Mouse (Mus musculus): ENCODE measurements around the gene Anp32b. TPM values are rescaled to one million over a fixed set of nuclear protein-coding genes. Genes with fewer than 3 reads are reported as not detected.
A peak's percentile ranks its signal among the peaks of the same experiment; 100 is the strongest.

Anp32b gene
- polyA plus RNA-seq, 1 experiment from 2014 or later: 97.1 TPM

GRCm38 (mm10) chr4:46456762-46457161 lies 6.1 kb downstream of the Anp32b start:
- Histone ChIP-seq H3K4me3 (ENCODE audit: low read depth, low read length) (no peak overlapping the region), H3K9me3 (ENCODE audit: control insufficient read depth, low read length) (no peaks in the 10 kb centered on the region), H3K9ac (ENCODE audit: low read length) (no peak overlapping the region), H3K4me1 (replicated peaks; ENCODE audit: control insufficient read depth, insufficient read depth) (peaks cover 5% of the 10 kb centered on the region), H3K36me3 (ENCODE audit: control insufficient read depth, insufficient read depth, low read length) (no peaks in the 10 kb centered on the region), H3K27ac (replicated peaks) (no peak overlapping the region), H3K27me3 (ENCODE audit: control insufficient read depth, insufficient read depth, low read length) (no peaks in the 10 kb centered on the region), H3K4me2 (replicated peaks; ENCODE audit: low read depth) (no peak overlapping the region)
- WGBS: 71% methylated on average over 4 of the region's 4 CpGs
- TF ChIP-seq CTCF (IDR thresholded peaks at IDR 0.05; ENCODE audit: low read depth) (no peak), EP300 (optimal IDR thresholded peaks at IDR 0.05) (no peak)
- DNase-seq (ENCODE audit: low spot score): no peak
- ATAC-seq (ENCODE audit: low FRiP score, low TSS enrichment): no peak

GRCm38 (mm10) chr4:46457186-46457585 lies 6.5 kb downstream of the Anp32b start:
- no peak for TF ChIP-seq EP300 (optimal IDR thresholded peaks at IDR 0.05)
- no peak for TF ChIP-seq CTCF (IDR thresholded peaks at IDR 0.05; ENCODE audit: low read depth)
- H3K36me3 ChIP-seq (ENCODE audit: control insufficient read depth, insufficient read depth, low read length): no peaks in the 10 kb centered on the region
- WGBS: 87% methylated on average over 3 of the region's 3 CpGs
- no peaks in the 10 kb centered on the region for H3K27me3 ChIP-seq (ENCODE audit: control insufficient read depth, insufficient read depth, low read length)
- no peak overlapping the region for H3K4me3 ChIP-seq (ENCODE audit: low read depth, low read length)
- H3K4me1 ChIP-seq (replicated peaks; ENCODE audit: control insufficient read depth, insufficient read depth): peaks cover 5% of the 10 kb centered on the region
- no peaks in the 10 kb centered on the region for H3K9me3 ChIP-seq (ENCODE audit: control insufficient read depth, low read length)
- ATAC-seq (ENCODE audit: low FRiP score, low TSS enrichment) (no peak), DNase-seq (ENCODE audit: low spot score) (no peak)
- no peak overlapping the region for H3K4me2 ChIP-seq (replicated peaks; ENCODE audit: low read depth)
- no peak overlapping the region for H3K27ac ChIP-seq (replicated peaks)
- H3K9ac ChIP-seq (ENCODE audit: low read length): no peak overlapping the region

GRCm38 (mm10) chr4:46458411-46458810 lies 7.7 kb downstream of the Anp32b start:
- H3K9ac ChIP-seq (ENCODE audit: low read length): no peak overlapping the region
- 87% methylated on average over 2 of the region's 2 CpGs for WGBS
- no peak for ATAC-seq (ENCODE audit: low FRiP score, low TSS enrichment)
- H3K4me3 ChIP-seq (ENCODE audit: low read depth, low read length): no peak overlapping the region
- no peak overlapping the region for H3K27ac ChIP-seq (replicated peaks)
- DNase-seq (ENCODE audit: low spot score): no peak
- peak; percentile 42 for TF ChIP-seq CTCF (IDR thresholded peaks at IDR 0.05; ENCODE audit: low read depth)
- TF ChIP-seq EP300 (optimal IDR thresholded peaks at IDR 0.05): no peak
- H3K27me3 ChIP-seq (ENCODE audit: control insufficient read depth, insufficient read depth, low read length): no peaks in the 10 kb centered on the region
- no peaks in the 10 kb centered on the region for H3K36me3 ChIP-seq (ENCODE audit: control insufficient read depth, insufficient read depth, low read length)
- H3K4me2 ChIP-seq (replicated peaks; ENCODE audit: low read depth): no peak overlapping the region
- H3K9me3 ChIP-seq (ENCODE audit: control insufficient read depth, low read length): no peaks in the 10 kb centered on the region
- no peaks in the 10 kb centered on the region for H3K4me1 ChIP-seq (replicated peaks; ENCODE audit: control insufficient read depth, insufficient read depth)

DNA sequence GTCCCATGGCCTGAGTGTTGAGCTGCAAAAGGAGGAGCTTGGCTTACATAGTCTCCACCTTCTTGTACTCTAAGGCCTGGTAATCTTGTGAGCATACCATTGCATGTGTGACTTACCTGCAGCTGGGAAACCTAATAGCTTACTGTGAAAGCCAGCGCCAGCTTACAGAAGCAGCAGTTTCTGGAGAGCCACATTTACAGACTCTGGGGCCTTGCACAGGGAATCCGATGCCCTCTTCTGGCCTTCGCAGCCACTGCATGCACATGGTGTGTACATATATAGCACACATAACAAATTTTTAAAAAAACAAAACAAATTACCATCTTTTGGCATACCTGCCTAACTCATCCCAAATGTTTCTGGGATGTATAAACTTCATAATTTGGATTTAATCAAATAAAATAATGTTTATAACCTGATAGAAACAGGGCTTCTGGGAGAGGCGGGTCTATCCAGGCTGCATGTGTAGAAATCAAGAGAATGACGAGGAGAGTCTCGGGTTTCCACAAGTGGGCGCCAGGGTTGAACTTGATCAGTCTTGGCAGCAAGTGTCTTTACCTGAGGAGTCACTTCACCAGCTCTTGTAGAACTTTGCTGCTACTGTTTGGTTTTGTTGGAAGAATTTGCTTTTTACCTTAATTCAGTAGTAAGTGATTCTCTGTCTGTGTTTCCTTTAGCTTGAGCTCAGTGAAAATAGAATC lies 12.6 kb downstream of the Anp32b start:
- ATAC-seq (ENCODE audit: low FRiP score, low TSS enrichment) (peak; percentile 69), DNase-seq (ENCODE audit: low spot score) (peak; percentile 65)
- H3K4me2 ChIP-seq (replicated peaks; ENCODE audit: low read depth): no peak overlapping the region
- H3K27me3 ChIP-seq (ENCODE audit: control insufficient read depth, insufficient read depth, low read length): no peaks in the 10 kb centered on the region
- H3K4me1 ChIP-seq (replicated peaks; ENCODE audit: control insufficient read depth, insufficient read depth): no peaks in the 10 kb centered on the region
- 82% methylated on average over 7 of the region's 7 CpGs for WGBS
- TF ChIP-seq EP300 (optimal IDR thresholded peaks at IDR 0.05): no peak
- peak; percentile 73 for TF ChIP-seq CTCF (IDR thresholded peaks at IDR 0.05; ENCODE audit: low read depth)
- H3K27ac ChIP-seq (replicated peaks): no peak overlapping the region
- H3K9me3 ChIP-seq (ENCODE audit: control insufficient read depth, low read length): no peaks in the 10 kb centered on the region
- H3K9ac ChIP-seq (ENCODE audit: low read length): no peak overlapping the region
- no peak overlapping the region for H3K4me3 ChIP-seq (ENCODE audit: low read depth, low read length)
- peaks cover 18% of the 10 kb centered on the region for H3K36me3 ChIP-seq (ENCODE audit: control insufficient read depth, insufficient read depth, low read length)

DNA sequence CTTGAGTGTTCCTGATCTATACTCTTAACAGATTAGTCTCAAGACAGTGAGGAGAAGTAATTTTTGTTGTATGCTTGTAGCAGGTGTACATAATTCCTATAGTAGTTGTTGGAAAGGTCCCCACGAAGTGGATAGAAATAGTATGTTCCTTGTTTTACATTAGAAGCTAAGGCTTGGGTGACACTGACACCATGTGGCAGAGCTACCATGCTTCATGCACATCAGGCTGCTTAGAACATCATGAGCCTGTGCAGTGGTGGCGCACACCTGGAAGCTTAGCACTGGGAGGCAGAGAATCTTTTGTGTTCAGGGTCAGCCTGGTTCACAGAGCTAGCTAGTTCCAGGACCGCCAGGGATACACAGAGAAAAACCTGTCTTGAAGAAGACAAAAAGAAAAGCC lies 15.0 kb downstream of the Anp32b start:
- Histone ChIP-seq H3K36me3 (ENCODE audit: control insufficient read depth, insufficient read depth, low read length) (peaks cover 30% of the 10 kb centered on the region), H3K9me3 (ENCODE audit: control insufficient read depth, low read length) (no peaks in the 10 kb centered on the region), H3K4me3 (ENCODE audit: low read depth, low read length) (no peak overlapping the region), H3K27me3 (ENCODE audit: control insufficient read depth, insufficient read depth, low read length) (no peaks in the 10 kb centered on the region), H3K4me1 (replicated peaks; ENCODE audit: control insufficient read depth, insufficient read depth) (no peaks in the 10 kb centered on the region), H3K4me2 (replicated peaks; ENCODE audit: low read depth) (no peak overlapping the region), H3K27ac (replicated peaks) (no peak overlapping the region), H3K9ac (ENCODE audit: low read length) (no peak overlapping the region)
- 88% methylated on average over 3 of the region's 3 CpGs for WGBS
- peak; percentile 55 for TF ChIP-seq CTCF (IDR thresholded peaks at IDR 0.05; ENCODE audit: low read depth)
- no peak for TF ChIP-seq EP300 (optimal IDR thresholded peaks at IDR 0.05)
- ATAC-seq (ENCODE audit: low FRiP score, low TSS enrichment) (no peak), DNase-seq (ENCODE audit: low spot score) (no peak)

DNA sequence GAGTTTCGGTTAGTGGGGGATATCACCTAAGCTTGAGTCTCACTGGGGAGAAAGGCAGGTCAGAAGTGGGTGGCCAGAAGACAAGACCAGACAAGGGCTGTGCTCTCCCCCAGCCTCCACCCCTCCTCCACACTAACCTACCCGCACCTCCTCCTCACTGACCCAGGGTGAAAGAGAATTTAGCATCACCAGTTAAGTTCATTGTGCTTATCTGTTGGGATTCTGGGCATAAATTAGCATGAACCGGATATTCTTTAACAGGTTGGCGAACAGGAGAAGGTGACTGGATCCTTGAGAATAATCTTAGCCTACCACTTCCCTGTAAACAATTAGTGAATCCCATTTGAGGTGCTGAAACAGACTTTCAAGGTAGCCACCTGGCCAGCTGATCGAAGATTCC lies 24.4 kb downstream of the Anp32b start:
- Histone ChIP-seq H3K9ac (ENCODE audit: low read length) (no peak overlapping the region), H3K27ac (replicated peaks) (no peak overlapping the region), H3K36me3 (ENCODE audit: control insufficient read depth, insufficient read depth, low read length) (peaks cover 31% of the 10 kb centered on the region), H3K4me3 (ENCODE audit: low read depth, low read length) (no peak overlapping the region), H3K27me3 (ENCODE audit: control insufficient read depth, insufficient read depth, low read length) (no peaks in the 10 kb centered on the region), H3K4me1 (replicated peaks; ENCODE audit: control insufficient read depth, insufficient read depth) (no peaks in the 10 kb centered on the region), H3K4me2 (replicated peaks; ENCODE audit: low read depth) (no peak overlapping the region), H3K9me3 (ENCODE audit: control insufficient read depth, low read length) (no peaks in the 10 kb centered on the region)
- ATAC-seq (ENCODE audit: low FRiP score, low TSS enrichment): no peak
- no peak for DNase-seq (ENCODE audit: low spot score)
- no peak for TF ChIP-seq CTCF (IDR thresholded peaks at IDR 0.05; ENCODE audit: low read depth)
- no peak for TF ChIP-seq EP300 (optimal IDR thresholded peaks at IDR 0.05)
- 95% methylated on average over 5 of the region's 5 CpGs for WGBS

All from stomach, postnatal 0 days (tissue).